Comparison of ENCODE assay signal across 21 mouse cellular contexts in genomic region chr10:68141567-68141966, GRCm38 (mm10).
DNase-seq lines count a peak whose midpoint lies in the region; ATAC-seq and TF ChIP-seq lines count a peak whose summit lies in the region.
"Had no signal": no experiment of that assay in that cellular context is flagged by ENCODE, and none has a peak within 500 bp of the region (broad histone marks: within the 10 kb centered on the region; RNA-seq: fewer than 3 reads in every experiment).

No protein-coding gene starts in this region.

- DNase-seq in lung, embryonic 14.5 days = no peak
- no peak for DNase-seq in lung, adult 18-20 months
- DNase-seq in MEL (ENCODE audit: low read depth, low spot score) = no peak
- no peak for DNase-seq in limb, embryonic 10.5 days (ENCODE audit: low spot score)
- no peak for DNase-seq in thymus, postnatal 0 days (ENCODE audit: low spot score)
- DNase-seq: adrenal gland, adult 2 months; adrenal gland, postnatal 10 days; adrenal gland, postnatal 25 days; cerebellum, adult 11-12 months; cerebellum, adult 2 months; cerebellum, adult 9-10 months; cerebellum, postnatal 10 days; cerebellum, postnatal 25 days had no signal

- no peak overlapping the region for H3K4me3 ChIP-seq in lung, embryonic 14.5 days (ENCODE audit: low read depth, low read length)
- no peak overlapping the region for H3K4me3 ChIP-seq in MEL (ENCODE audit: control insufficient read depth in 1 of 2, insufficient read depth in 1 of 2, low read depth in 2 of 2, low read length in 2 of 2)
- H3K4me3 ChIP-seq in bone marrow macrophage, adult 2 months (ENCODE audit: insufficient read depth, low read length) = no peak overlapping the region
- H3K4me3 ChIP-seq in limb, embryonic 10.5 days = no peak overlapping the region
- H3K4me3 ChIP-seq: erythroblast, embryonic 14.5 days; forebrain, embryonic 10.5 days; forebrain, embryonic 12.5 days had no signal

- H3K4me2 ChIP-seq in lung, embryonic 14.5 days = no peak overlapping the region
- H3K4me2 ChIP-seq: forebrain, embryonic 12.5 days had no signal

- ATAC-seq in lung, embryonic 14.5 days (ENCODE audit: insufficient read depth) = no peak
- ATAC-seq: activated CD4-positive, CD25-positive, alpha-beta regulatory T cell, adult 4 months; forebrain, embryonic 14.5 days; forebrain, embryonic 16.5 days; Patski had no signal

- no peak for TF ChIP-seq CTCF in lung, embryonic 14.5 days (IDR thresholded peaks at IDR 0.05; ENCODE audit: low read depth)
- TF ChIP-seq CTCF in MEL (IDR thresholded peaks at IDR 0.05 in 2 of 3, conservative IDR thresholded peaks at IDR 0.05 in 1 of 3; ENCODE audit: control insufficient read depth in 1 of 3, insufficient read depth in 1 of 3, low read depth in 2 of 3, low read length in 3 of 3, poor library complexity in 1 of 3, severe bottlenecking in 1 of 3) = no peak
- no peak for TF ChIP-seq CTCF in bone marrow macrophage, adult 2 months (IDR thresholded peaks at IDR 0.05; ENCODE audit: low read depth, low read length)

- TF ChIP-seq EP300 in MEL (IDR thresholded peaks at IDR 0.05; ENCODE audit: low read depth in 1 of 2, low read length in 2 of 2) = no peak

- H3K9me3 ChIP-seq in lung, embryonic 14.5 days (ENCODE audit: low read depth, low read length) = no peaks in the 10 kb centered on the region
- H3K9me3 ChIP-seq in MEL (replicated peaks; ENCODE audit: insufficient read depth, low read length) = no peaks in the 10 kb centered on the region
- H3K9me3 ChIP-seq in limb, embryonic 10.5 days (replicated peaks) = no peaks in the 10 kb centered on the region
- H3K9me3 ChIP-seq: forebrain, embryonic 10.5 days had no signal

- peaks cover 10% of the 10 kb centered on the region; the same call in 1 of the 2 replicates for H3K4me1 ChIP-seq in lung, embryonic 14.5 days (ENCODE audit: insufficient read depth)
- H3K4me1 ChIP-seq in MEL (ENCODE audit: control insufficient read depth in 1 of 2, insufficient read depth in 2 of 2, low read length in 2 of 2) = no peaks in the 10 kb centered on the region
- peaks cover 37% of the 10 kb centered on the region for H3K4me1 ChIP-seq in bone marrow macrophage, adult 2 months (ENCODE audit: control insufficient read depth, insufficient read depth, low read length)
- peaks cover 40% of the 10 kb centered on the region for H3K4me1 ChIP-seq in limb, embryonic 10.5 days

- H3K27me3 ChIP-seq in lung, embryonic 14.5 days (ENCODE audit: insufficient read depth, low read length) = no peaks in the 10 kb centered on the region
- H3K27me3 ChIP-seq in MEL (ENCODE audit: control insufficient read depth in 1 of 2, insufficient read depth in 2 of 2, low read length in 2 of 2) = no peaks in the 10 kb centered on the region
- no peaks in the 10 kb centered on the region for H3K27me3 ChIP-seq in limb, embryonic 10.5 days (ENCODE audit: low read depth, poor library complexity, severe bottlenecking)
- H3K27me3 ChIP-seq: forebrain, embryonic 12.5 days; Patski had no signal

- TF ChIP-seq RAD21 in MEL (IDR thresholded peaks at IDR 0.05; ENCODE audit: low read depth, low read length) = no peak

- WGBS in lung, embryonic 14.5 days = 82% methylated on average over 7 of the region's 7 CpGs
- WGBS in limb, embryonic 10.5 days = 86% methylated on average over 7 of the region's 7 CpGs

- TF ChIP-seq POLR2A in MEL (IDR thresholded peaks at IDR 0.05; ENCODE audit: control insufficient read depth in 1 of 2, insufficient read depth in 1 of 2, low read depth in 1 of 2, low read length in 2 of 2, poor library complexity in 1 of 2) = no peak
- TF ChIP-seq POLR2A in bone marrow macrophage, adult 2 months (IDR thresholded peaks at IDR 0.05; ENCODE audit: borderline replicate concordance, low read depth, low read length) = no peak

- H3K36me3 ChIP-seq in lung, embryonic 14.5 days (ENCODE audit: insufficient read depth) = no peaks in the 10 kb centered on the region
- H3K36me3 ChIP-seq in MEL (ENCODE audit: control insufficient read depth in 1 of 2, insufficient read depth in 2 of 2, low read length in 2 of 2) = no peaks in the 10 kb centered on the region
- peaks cover 9% of the 10 kb centered on the region; the same call in 1 of the 2 replicates for H3K36me3 ChIP-seq in limb, embryonic 10.5 days
- H3K36me3 ChIP-seq: forebrain, embryonic 10.5 days; forebrain, embryonic 12.5 days had no signal

- H3K79me2 ChIP-seq in MEL (ENCODE audit: control insufficient read depth, insufficient read depth, low read length, poor library complexity) = no peaks in the 10 kb centered on the region

- H3K27ac ChIP-seq in lung, embryonic 14.5 days (ENCODE audit: low read depth) = peak overlapping the region; percentile 38; the same call in 1 of the 2 replicates
- no peak overlapping the region for H3K27ac ChIP-seq in MEL (ENCODE audit: control insufficient read depth, low read depth, low read length)
- peak overlapping the region; percentile 69 for H3K27ac ChIP-seq in bone marrow macrophage, adult 2 months (ENCODE audit: insufficient read depth, low read depth, low read length)
- H3K27ac ChIP-seq in limb, embryonic 10.5 days = no peak overlapping the region
- H3K27ac ChIP-seq: forebrain, embryonic 10.5 days; forebrain, embryonic 12.5 days had no signal

- H3K9ac ChIP-seq in lung, embryonic 14.5 days = no peak overlapping the region
- H3K9ac ChIP-seq in MEL (ENCODE audit: control insufficient read depth, low read depth, low read length, poor library complexity, severe bottlenecking) = no peak overlapping the region
- H3K9ac ChIP-seq: forebrain, embryonic 12.5 days had no signal

TF ChIP-seq in MEL, 35 proteins besides CTCF, POLR2A, EP300 and RAD21:
- TF ChIP-seq ZNF384 (IDR thresholded peaks at IDR 0.05; ENCODE audit: low read depth, low read length) (peak; percentile 50), RCOR1 (IDR thresholded peaks at IDR 0.05; ENCODE audit: low read depth, low read length) (peak; percentile 75), POLR2AphosphoS5 (IDR thresholded peaks at IDR 0.05; ENCODE audit: borderline replicate concordance, low read depth, low read length) (no peak), GATA1 (IDR thresholded peaks at IDR 0.05; ENCODE audit: low read depth, low read length) (0 out of 2 replicates have a peak, but pooled peaks have one; percentile 3)
TF ChIP-seq in MEL: peak in this region for 3.

Comparison
In these comparisons a context has a peak if more than half of its experiments do, and no peak if none do; other contexts are left out.
1. H3K27ac ChIP-seq: peak in lung, embryonic 14.5 days (single experiment) and bone marrow macrophage, adult 2 months (single experiment); none in MEL (single experiment) and limb, embryonic 10.5 days (single experiment).